Mouse (Mus musculus) mouse trophoblast stem cell (cell line): ENCODE results near the gene Gm20388.

Source experiments
- in situ Hi-C, 2 experiments: fragments of 300-500 bp; cut with MseI, MboI; formaldehyde crosslinking; loops; 2 replicates in 1 of 2; 3 replicates in 1 of 2; pipeline ENCODE4 v1.15.1; 2025

Gene Gm20388

GRCm38 (mm10) chr8:120042542-120043312, 132.1 kb downstream of the Gm20388 start:
- in situ Hi-C loops = no loop called here

DNA sequence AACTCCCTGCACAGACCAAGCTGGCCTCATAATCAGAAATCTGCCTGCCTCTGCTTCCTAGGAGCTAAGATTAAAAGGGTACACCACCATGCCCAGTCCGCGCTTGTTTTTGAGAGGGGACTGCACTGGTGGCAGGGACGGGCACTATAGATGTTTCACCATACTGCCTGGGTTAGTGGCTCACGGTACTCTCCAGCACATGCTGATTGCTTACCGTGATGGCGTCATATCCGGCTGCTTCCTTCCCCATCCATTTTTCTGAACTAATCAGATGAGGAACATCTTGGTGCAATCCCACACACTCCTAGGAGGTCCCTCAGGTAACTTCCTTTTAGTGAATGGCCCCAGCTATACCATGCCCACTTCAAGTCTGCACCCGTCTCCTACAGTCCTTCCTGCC, 134.3 kb downstream of the Gm20388 start:
- in situ Hi-C loops = no loop called here

- in situ Hi-C loops = no loop called here
Measured at GRCm38 (mm10) chr8:120045471-120045870, 134.8 kb downstream of the Gm20388 start.

GRCm38 (mm10) chr8:120046258-120047020, 135.8 kb downstream of the Gm20388 start:
- in situ Hi-C loops = no loop called here

DNA sequence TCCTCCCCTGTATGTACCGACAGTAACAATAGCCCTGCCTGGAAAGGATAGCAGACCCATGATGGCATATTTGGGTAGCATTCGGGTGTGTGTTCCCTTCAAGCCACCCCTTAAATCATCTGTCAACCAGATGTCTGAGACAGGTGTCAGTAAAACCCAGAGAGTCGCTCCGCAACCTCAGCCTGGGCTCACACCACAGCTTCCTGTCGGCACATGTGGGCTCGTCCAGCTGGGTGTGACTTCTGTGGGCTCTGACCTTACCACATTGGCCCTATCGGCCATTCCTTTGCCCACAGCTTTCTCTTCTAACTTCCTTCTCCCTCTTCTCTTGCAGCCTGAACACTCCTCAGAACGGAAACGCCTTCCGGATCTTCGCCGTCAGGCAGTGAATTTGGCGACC, 139.3 kb downstream of the Gm20388 start:
- in situ Hi-C loops = no loop called here

- in situ Hi-C loops = no loop called here
Measured at GRCm38 (mm10) chr8:120050376-120050775, 139.7 kb downstream of the Gm20388 start.

DNA sequence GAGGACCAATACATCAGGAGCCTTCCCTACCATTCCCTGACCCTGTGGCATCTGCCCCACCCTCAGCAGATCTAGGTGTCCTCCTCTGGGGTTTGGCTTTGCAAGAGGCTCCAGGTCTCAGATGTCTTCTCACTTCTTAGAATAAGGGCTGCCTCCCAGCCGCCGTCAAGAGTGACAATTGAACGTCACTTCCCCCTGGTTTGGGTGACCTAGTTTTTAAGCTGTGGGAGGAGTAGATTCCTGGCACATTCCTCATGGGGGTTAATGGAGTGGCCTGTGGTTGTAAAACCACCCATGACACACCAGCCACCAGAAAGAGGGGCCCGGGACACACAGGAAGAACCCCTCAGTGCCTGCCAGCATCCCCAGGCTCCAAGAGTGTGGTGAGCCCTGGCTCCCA, 140.4 kb downstream of the Gm20388 start:
- in situ Hi-C loops = no loop called here

DNA sequence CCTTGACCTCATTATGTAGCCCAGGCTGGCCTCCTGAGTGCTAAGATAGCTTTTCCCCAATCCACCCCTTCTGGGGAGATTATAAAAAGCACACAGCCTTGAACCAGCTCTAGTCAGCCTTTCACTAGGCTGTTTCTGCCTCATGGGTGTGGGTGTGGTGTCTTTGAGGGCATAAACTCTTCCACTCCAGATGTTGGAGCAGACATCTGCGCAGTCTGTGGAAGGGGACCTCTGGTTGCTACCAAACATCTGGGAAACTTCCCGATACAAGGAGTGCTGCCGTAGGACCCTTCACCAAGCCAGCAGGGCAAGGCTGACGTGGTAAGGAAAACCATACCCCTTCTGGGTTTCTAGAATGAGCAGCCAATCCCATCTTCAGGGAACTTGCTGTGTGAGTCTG, 141.3 kb downstream of the Gm20388 start:
- in situ Hi-C loops = no loop called here

GRCm38 (mm10) chr8:120052318-120052717, 141.7 kb downstream of the Gm20388 start:
- in situ Hi-C loops = no loop called here

DNA sequence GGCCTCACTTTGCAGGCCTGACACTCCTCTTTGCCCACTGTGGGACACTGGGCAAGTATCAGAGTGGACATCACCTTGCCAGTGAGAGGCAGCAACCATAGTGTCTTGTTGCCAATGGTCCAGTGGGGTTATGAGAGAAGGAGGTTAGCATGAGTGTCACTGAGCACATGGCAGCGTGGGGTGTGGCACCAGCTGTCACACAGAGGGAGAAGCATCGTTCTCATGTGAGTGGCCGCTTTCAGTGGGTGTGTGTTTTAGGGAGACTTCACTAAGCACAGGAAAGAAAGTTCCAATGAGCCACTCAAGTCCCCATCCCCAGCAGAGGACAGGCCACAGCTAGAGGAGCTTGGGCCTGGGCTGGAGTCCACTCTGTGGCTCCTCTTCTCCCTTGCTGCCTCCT, 144.2 kb downstream of the Gm20388 start:
- in situ Hi-C loops = no loop called here

- in situ Hi-C loops = no loop called here
Measured at GRCm38 (mm10) chr8:120057078-120057477, 146.4 kb downstream of the Gm20388 start.

- in situ Hi-C loops = no loop called here
Measured at GRCm38 (mm10) chr8:120062742-120063141, 152.1 kb downstream of the Gm20388 start.

DNA sequence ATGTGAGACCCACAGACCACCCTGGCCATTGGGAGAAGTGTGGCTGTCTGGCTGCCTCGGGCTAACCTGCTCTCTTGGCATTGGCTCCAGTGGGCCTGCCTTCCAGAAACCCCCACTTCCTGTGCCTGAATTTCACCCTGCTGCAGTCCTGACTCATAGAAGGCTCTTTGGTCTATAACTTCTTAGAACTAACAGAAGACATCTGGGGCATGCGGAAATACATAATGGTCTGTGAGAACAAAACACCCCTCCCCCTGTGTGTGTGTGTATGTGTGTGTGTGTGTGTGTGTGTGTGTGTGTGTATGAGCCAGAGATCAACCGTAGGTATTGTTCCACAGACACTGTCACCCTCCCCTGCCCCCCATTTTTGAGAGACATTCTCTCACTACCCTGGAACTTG, 152.7 kb downstream of the Gm20388 start:
- in situ Hi-C loops = no loop called here

- in situ Hi-C loops = no loop called here
Measured at GRCm38 (mm10) chr8:120065611-120066010, 155.0 kb downstream of the Gm20388 start.

GRCm38 (mm10) chr8:120066226-120066625, 155.6 kb downstream of the Gm20388 start:
- in situ Hi-C loops = no loop called here

GRCm38 (mm10) chr8:120067936-120068668, 157.5 kb downstream of the Gm20388 start:
- in situ Hi-C loops = no loop called here

- in situ Hi-C loops = no loop called here
Measured at GRCm38 (mm10) chr8:120071684-120072083, 161.0 kb downstream of the Gm20388 start.

DNA sequence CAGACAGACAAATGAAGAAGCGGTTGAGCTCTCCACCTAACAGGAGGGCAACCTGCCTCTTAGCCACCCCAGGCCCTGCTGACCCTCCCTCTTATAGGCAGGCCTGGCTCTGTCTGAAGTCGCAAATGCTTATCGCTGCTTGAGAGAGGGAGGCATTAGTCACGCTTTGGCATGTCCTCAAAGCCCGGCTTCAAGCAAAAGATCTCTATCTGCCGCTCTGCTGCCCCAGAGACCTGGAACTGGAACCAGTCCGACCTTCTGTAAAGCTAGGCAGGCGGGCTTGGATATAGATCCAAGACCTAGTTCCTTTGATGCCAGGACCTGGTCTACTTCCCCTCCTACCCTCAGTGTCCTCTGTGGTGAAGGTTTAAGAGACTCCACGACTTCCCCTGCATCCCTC, 161.6 kb downstream of the Gm20388 start:
- in situ Hi-C loops = no loop called here

- in situ Hi-C loops = no loop called here
Measured at GRCm38 (mm10) chr8:120072827-120073226, 162.2 kb downstream of the Gm20388 start.

DNA sequence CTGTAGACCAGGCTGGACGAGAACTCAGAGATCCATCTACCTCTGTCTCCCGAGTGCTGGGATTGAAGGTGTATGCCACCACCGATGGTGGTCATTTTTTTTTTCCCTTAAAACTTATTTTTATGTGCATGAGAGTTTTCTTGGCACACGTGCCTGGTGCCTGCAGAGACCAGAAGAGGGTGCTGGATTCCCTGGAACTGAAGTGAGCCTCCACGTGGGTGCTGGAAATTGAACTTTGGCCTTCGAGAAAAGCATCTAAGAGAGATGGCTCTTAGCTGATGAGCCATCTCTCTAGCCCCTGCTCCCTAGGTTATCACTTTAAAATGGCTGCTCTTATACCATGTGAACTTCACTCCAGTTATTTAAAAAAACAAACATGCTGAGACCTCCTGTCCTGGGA, 163.9 kb downstream of the Gm20388 start:
- in situ Hi-C loops = no loop called here

- in situ Hi-C loops = loop anchor here (5.0 kb wide), 2 partner anchors 93 to 98 kb away; no protein-coding TSS in a partner anchor
Measured at GRCm38 (mm10) chr8:120075347-120075746, 164.7 kb downstream of the Gm20388 start.

DNA sequence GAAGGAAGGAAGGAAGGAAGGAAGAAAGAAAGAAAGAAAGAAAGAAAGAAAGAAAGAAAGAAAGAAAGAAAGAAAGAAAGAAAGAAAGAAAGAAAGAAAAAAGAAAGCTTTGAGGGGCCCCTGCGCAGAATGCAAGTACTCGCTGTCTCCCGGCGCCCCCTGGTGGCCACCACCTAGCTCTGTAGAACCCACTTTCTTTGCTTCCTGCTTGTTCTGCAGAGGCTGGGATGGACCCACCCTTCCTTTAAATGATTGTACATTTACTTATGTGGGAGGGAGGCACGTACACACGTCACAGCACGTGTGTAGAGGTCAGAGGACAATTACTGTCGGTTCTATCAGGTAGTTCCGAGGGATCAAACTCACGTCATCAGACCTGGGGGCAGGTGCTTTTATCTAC, 167.4 kb downstream of the Gm20388 start:
- in situ Hi-C loops = loop anchor here (5.0 kb wide), 2 partner anchors 96 to 101 kb away; no protein-coding TSS in a partner anchor
